Mouse (Mus musculus): ENCODE results near the gene Sh2d1b2. TPM values are rescaled to one million over a fixed set of nuclear protein-coding genes. Genes with fewer than 3 reads are reported as not detected.

Sh2d1b2 gene
- polyA plus RNA-seq (2021; fragmentation: Nextera tagmentation) = not detected in 2 replicates
- long read RNA-seq, experiment 1 = 0 reads
- long read RNA-seq, experiment 2 = 0 reads

DNA sequence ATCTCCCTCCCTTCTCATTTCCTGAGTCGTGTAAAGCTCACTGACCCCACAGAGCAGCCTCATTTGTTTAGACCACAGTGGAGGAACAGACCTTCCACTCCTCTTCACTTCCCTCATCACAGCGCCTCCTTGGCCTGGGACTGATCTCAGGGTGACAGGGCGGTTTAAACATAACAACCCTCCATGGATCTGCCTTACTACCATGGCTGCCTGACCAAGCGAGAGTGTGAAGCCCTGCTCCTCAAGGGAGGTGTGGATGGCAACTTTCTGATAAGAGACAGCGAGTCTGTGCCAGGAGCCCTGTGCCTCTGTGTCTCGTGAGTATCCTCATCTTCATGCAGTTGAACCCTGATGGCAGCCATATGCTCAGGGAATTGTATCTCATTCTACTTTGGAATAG, at the start of gene Sh2d1b2:
Gene Sh2d1b2, plus strand, starts transcription at position 62 of the 400 bp plus-strand sequence.

DNA sequence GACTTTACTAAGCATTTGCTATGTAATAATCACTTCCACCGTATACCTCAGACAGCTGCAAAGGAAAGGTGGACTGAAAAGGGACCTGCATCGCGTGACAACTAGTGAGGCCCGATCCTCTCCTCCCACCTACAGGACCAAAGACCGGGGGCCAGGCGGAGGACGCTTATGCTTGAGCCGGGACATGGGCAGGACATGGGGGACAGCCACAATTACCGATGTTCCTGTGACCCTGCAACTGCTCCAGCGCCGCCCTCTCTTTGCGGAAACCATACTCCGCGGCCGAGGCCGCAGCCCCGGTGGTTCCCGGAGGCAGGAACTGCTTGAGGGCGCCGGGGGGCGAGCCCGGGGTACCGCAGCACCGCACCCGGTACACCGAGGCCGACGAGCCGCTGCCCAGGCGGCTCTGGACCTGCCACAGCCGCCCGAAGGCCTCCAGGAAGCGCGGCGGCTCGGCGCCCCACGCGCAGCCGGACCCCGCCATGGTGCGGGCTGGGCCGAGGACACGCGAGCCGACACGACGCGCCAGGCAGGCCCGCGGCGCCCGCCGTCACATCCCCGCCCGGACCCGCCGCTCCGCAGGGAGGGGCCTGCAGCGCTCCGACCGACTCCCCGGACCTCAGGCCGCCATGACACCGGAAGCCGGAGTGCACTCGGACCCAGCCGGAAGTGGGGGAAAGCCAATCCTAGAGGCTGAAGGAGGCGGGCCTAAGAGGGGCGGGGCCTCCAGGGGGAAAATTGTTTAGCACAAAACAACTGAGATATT, 17.6 kb upstream of the Sh2d1b2 start, which contains the start of gene Uhmk1:
Gene Uhmk1, minus strand, starts transcription at position 641 of the 766 bp plus-strand sequence.

DNA sequence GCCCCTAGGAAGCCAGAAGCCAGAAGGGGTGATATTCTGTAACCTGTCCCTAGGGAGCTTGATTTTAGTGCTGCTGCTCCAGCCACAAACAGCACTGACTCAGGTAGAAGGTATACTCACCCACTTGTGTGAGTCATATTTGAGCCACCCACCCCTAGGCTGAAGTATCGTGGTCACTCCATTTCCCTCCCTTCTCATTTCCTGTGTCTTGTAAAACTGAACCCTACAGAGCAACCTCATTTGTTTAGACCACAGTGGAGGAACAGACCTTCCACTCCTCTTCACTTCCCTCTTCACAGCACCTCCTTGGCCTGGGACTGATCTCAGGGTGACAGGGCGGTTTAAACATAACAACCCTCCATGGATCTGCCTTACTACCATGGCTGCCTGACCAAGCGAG, 44.5 kb downstream of the Sh2d1b2 start, which contains the start of gene Sh2d1b1:
Gene Sh2d1b1, plus strand, starts transcription at position 305 of the 400 bp plus-strand sequence.

Other genes starting within 250 kb of the Sh2d1b2 start
- 3.3 and 8.9 TPM in 2 replicates for gene Ddr2, start 122.0 kb upstream of the Sh2d1b2 start, polyA plus RNA-seq (2021; fragmentation: Nextera tagmentation)
- gene Uap1, start 57.8 kb upstream of the Sh2d1b2 start, polyA plus RNA-seq (2021; fragmentation: Nextera tagmentation) = 23.8 and 53.3 TPM in 2 replicates
- 12.1 and 25.8 TPM in 2 replicates for gene Uhmk1, start 17.4 kb upstream of the Sh2d1b2 start, polyA plus RNA-seq (2021; fragmentation: Nextera tagmentation)
- not detected in 2 replicates for gene Sh2d1b1, start 44.6 kb downstream of the Sh2d1b2 start, polyA plus RNA-seq (2021; fragmentation: Nextera tagmentation)
- gene Gm7694, start 73.6 kb downstream of the Sh2d1b2 start, polyA plus RNA-seq (2021; fragmentation: Nextera tagmentation) = 0.43 and 0.56 TPM in 2 replicates
- not detected in 2 replicates for gene Spata46, start 76.1 kb downstream of the Sh2d1b2 start, polyA plus RNA-seq (2021; fragmentation: Nextera tagmentation)